Mouse (Mus musculus): ENCODE measurements around the gene Tmcc3.
A peak's percentile ranks its signal among the peaks of the same experiment; 100 is the strongest.

The Tmcc3 gene

DNA sequence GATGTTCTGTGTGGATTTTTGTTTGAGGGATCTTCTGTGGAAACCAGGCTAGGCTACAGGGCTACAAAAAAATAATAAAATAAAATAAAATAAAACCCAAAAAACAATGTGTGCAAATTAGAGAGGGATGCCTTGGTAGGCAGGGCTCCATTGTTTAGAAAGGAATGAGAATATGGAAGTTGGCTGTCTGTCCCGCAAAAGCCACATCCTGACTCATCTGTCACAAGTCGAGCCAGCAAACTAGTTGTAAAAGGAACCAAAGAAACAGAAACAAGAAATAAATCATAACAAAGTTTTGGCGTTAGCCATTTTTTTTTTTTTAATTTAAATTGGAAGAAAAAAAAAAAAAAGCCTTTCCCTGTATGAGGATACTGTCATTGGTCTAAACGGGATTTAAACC is 105.9 kb downstream of the Tmcc3 start:
- no peak for DNase-seq (ENCODE audit: low spot score)

DNA sequence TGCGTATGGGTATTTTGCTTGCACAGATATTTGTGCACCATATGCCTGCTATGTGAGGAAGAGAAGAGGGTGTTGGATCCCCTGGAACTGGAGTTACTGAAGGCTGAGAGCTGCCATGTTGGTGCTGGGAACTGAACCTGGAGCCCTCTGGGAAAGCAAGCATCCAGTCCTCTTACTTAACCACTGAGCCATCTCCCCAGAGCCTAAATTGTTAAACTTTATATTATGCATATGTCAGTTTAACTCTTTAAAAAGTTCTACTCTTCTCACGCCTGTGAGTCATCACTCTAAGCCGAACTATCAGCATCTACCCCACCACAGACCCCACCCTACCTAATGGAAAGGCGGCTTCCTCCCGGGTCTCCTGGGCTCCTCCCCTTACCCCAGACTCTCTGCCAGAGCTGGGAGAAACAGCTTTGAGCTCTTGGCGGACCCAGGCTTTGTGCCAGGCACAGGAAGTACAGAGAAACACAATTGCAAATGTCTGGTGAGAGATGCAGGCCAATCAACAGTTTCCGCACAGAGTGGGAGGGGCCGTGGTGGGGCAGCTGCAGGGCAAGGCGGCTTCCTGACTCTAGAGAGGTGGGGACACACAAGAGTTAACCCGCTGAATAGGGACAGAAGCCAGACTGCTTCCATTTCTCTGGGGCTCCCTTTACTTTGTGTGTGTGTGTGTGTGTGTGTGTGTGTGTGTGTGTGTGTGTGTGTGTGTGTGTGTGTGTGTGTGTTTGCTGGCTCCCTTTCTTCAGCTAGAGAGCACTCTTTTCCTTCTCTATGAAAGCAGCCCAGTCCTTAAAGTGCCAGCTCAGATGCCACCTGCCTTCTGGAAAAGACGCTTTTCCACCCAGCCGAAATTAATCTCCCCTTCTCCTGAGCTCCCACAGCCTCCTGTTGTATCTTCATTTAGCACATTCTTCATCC is 114.5 kb downstream of the Tmcc3 start:
- DNase-seq (ENCODE audit: low spot score), result peak; percentile 64

DNA sequence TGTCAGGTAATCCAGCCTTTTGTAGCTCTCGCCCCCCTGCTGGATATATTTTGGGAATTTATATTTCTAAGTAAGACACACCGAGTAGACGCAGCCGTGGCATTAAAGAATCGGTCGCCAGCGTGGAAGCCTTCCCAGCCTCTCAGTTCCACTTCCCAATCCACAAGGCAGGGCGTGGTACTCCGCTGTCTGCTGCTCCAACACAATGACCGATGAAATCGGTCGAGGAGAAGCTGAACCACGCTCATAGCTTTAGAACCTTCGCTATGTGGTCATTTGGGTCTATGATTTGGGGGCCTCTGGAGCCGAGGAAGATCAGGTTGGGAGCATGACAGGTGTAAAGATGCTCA is 115.1 kb downstream of the Tmcc3 start:
- DNase-seq (ENCODE audit: low spot score), result no peak

DNA sequence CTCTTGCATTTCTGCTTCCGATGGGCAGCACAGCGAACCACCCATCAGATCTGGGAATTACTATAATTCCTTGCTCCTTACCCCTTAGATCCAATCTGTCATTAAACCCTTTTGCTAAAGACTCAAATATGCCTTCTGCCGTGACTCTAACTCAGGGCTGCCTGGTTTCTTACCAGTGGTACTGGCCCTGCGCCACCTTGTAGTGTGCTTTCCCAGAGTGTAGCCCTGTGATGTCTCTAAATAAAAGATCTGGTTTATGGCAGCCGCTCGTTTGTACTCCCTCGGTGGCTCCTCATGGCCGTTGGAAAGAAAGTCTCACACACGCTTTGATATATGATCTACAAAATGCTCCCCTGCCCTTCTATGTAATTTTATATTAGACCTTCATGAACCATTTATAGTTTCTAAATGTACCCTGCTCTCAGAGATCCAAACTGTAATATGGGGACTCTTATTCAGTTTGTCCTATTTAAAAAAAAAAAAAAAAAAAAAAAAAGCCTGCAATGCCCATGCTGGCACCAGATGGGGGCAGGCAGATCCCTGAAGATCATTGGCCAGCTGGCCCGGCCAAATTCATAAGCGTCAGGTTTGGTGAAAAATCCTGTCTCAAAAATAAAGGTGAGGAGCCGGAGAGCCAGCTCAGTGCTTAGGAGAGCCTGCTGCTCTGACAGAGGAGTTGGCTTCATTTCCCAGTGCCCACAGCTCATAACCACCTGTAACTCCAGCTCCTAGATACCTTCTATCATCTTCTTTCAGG is 116.6 kb downstream of the Tmcc3 start:
- DNase-seq (ENCODE audit: low spot score), result no peak

DNA sequence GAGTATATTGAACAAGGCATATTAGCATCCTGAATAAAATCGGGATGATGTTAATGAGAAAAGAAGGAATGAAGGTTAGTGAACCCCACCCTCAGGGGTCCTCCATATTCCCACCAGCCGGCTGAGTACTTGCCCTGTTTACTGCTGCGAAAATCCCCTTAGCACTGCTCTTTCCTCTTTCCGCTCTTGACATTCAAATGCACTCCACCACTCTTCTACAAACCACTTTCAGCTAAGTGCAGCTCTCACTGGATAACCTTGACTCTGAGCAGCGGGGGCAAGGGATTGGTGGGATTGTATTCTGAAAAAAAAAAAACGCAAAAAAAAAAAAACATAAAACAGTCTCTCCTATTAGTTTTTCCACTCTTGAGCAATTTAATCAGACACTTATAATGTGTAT is 118.8 kb downstream of the Tmcc3 start:
- no peak for DNase-seq (ENCODE audit: low spot score)

DNA sequence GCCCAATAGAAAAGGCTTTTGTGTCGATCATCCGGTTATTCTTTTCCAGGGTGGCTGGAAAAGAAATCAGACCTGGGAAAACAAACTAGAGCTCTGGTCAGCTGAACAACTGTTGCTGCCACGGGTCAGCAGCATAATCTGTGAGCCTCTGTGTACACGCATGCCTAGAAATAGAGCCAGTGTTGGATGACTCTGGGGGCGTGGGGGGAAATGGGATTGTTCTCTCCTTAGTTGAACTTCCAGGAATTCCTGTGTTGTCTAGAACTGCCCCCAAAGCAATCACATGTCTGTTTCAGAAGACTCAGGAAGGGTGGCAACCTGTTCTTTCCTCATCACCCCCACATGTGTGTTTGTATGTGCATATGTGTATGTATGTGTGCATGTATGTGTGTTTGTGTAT is 121.2 kb downstream of the Tmcc3 start:
- DNase-seq (ENCODE audit: low spot score), result no peak

DNA sequence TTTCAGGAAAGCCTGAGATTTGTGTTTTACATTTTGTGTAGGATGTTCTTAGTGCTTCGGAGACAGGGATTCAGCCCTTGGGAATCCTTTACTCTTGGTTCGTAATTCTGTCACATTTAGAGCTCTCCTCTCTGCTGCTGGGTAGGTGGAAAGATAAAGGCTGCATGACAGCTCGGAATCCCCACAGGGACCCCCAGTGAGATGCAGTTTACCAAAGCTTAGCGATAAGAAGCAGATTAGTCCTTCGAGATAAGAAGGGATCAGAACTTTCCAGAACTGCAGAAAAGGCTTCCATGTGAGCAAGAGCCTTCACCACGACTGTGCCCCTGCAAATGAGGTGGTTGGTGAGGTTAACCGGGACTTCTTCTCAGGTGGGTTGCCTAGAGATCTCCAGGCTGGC is 122.2 kb downstream of the Tmcc3 start:
- DNase-seq (ENCODE audit: low spot score), result no peak

DNA sequence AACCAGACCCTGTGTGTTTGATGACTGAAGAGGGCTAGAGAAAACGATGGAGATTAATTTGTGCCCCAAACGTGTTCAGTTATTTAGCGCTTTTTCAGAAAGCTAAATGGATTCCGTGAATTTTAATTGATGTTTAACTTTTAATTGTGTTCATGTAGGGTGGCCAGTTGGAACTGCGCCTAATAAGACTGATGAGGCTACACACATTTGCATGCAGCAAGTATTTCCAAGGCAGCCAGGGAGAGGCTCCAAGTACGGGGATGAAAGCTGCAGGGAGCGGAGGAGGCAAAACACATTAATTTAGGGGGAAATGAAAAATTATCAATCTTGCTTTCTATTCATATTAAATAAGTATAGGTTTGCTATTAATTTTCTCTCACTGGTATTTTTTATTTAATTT is 131.0 kb downstream of the Tmcc3 start:
- DNase-seq (ENCODE audit: low spot score), result no peak

DNA sequence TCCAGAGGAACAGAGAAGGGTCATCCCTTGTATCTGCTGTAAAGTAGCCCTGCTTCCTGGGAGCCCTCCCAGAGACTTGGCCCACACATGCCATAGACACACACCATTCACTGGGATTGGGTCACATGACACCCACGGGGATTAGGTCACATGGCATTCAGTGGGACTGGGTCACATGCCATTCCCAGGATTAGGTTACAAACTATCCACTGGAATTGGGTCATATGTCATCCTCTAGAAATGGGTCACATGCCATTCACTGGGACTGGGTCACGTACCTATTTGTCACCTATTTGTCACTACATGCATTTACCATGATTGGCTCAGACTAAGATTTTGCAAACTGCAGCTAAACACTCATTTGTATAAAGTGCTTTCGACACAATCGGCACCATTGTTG is 131.7 kb downstream of the Tmcc3 start:
- no peak for DNase-seq (ENCODE audit: low spot score)

DNA sequence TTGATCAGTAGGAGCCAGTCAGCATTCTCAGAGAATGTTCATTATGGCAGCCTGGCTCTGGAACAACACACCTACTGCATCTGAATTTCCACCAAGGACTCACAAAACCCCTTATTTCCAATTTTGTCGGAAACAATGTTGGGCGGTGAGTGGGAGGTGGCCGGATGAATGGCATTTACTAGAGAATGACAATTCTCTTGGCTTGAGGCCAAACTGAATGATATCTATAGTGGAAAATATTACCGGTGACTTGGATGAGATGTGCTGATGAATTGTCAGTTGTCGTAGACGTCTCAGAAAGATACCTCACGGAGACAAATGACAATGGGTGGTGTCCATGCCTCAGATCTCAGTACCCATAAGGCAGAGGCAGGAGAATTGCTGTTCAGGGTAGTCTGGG is 133.4 kb downstream of the Tmcc3 start:
- DNase-seq (ENCODE audit: low spot score), result no peak

DNA sequence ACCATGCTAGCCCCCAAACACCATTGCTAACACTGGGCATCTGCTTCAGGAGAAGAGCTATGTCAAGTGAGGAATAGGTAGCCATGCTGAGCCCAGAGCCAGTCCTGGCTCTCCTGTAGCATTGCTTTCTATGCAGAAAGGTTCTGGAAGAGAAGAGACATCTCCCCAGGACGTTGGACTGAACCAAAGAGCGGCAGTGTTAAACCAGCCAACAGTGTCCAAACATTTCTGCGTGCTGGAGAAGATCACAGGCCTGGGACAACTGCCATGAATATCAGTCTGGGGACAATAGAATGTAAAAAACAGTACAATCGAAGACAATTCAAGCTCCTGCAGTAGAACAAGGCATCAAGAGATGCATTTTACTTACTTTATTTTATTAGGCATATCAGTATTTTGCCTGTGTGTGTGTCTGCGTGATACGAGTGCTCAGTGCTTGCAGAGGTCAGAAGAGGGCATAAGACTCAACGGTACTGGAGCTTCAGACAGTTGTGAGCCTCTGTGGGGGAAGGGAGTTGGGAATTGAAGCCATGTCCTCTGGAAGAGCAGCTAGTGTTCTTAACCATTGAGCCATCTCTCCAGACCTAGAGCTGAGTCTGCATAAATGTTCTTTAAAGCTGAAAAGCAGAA is 134.7 kb downstream of the Tmcc3 start:
- no peak for DNase-seq (ENCODE audit: low spot score)

DNA sequence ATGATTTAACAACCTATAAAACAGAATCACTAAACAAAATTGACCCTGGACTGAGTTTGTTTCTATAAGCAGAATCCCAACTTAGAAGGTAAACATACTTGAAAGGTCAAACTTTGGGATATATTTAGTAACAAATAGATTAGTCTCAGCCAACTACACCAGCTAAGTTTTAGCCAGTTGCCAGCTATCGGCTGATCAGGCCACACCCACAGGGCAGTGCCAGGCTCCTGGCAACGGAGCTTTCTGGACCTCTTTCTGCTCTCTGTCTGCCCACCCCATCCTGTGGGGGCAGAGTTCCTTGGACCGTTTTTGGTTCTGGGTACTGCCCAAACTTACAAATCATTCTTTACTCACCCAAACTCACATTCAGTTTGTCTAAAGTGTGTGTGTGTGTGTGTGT is 137.9 kb downstream of the Tmcc3 start:
- peak; percentile 48 for DNase-seq (ENCODE audit: low spot score)

DNA sequence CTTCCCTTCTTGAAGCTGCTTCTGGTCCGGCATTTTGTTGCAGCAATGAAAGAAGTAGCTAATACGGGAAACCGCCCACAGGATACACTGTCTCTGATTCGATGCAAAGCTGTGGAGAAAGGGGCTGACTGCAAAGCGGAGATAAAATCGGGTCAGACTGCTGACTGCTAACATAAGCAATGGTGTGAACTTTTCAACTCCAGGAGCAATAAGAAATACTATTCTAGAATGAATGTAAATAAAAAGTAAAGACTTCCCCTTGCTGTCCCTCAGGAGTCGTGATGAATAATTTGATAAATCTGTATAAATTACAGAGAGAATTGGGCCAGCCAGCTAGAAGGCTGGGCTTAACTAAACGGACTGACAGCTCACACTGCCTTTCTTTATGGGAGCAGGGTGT is 139.0 kb downstream of the Tmcc3 start:
- DNase-seq (ENCODE audit: low spot score), result no peak

DNA sequence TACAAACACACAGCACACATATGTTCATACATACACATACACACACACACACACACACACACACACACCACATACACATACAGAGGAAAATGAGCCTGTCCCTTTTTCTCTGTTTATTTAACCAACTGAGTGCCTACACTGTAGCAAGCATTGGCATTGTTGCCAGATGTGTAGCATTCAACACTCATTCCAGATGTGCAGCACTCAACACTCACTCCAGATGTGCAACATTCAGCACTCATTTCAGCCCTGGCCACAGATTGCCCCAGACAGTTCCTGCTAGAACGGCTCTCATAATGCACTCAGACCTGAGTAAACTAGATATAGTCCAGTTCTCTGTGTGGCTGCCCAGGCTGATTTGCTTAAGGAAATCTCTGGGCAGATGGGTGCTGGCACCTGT is 145.7 kb downstream of the Tmcc3 start:
- DNase-seq (ENCODE audit: low spot score), result no peak

DNA sequence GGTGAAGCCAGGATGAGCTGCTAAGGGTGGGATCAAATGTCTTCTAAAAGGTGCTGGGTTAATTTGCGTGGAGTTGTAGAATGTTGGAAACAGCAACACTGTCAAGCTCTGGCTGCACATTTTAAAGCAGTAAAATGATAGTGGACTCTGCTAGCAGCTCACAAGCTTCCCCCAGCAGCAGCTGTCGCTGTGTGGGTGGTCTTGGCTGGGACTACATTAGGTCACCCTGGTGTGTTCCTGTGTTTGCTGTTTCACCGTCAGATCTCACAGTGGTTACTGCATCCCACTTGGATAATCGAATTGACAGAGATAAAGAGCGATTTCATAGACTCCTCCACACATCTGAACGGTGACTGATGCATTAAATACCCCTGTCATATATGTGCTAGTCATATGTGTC is 146.9 kb downstream of the Tmcc3 start:
- DNase-seq (ENCODE audit: low spot score), result no peak

DNA sequence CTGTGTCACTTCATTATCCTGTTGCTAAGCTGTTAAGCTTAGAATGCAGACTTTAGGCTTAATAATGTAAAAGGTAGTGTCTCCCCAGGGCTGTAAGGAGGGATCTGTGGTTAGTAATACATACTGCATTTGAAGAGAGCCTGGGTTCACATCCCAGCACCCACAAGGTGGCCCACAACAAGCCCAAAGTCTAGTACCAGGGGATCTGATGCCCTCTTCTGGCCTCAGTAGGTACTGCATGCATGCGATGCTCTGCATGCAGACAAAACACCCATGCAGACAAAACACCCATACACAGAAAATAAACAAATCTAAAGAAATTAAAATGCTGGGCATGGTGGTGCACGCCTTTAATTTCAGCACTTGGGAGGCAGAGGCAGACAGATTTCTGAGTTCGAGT is 149.6 kb downstream of the Tmcc3 start:
- DNase-seq (ENCODE audit: low spot score), result no peak

DNA sequence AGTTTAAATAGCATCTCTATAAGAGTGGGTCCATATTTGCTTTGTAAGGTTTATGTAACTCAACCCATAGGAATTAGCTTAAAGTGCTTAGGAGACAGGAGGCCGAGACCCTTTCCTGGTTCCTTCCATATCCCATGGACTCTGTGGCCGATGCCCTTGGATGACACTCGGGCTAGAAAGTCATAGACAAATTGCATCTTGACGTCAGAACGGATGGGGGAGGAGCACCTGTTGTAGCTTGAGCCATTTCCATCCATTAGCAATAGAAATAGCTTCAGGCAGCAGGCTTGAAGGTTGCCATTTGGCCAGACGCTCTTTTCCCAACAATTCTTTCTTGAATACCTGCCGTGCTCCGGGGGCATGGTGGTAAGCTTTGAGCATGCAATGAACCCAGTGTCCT is 150.1 kb downstream of the Tmcc3 start:
- DNase-seq (ENCODE audit: low spot score), result no peak

DNA sequence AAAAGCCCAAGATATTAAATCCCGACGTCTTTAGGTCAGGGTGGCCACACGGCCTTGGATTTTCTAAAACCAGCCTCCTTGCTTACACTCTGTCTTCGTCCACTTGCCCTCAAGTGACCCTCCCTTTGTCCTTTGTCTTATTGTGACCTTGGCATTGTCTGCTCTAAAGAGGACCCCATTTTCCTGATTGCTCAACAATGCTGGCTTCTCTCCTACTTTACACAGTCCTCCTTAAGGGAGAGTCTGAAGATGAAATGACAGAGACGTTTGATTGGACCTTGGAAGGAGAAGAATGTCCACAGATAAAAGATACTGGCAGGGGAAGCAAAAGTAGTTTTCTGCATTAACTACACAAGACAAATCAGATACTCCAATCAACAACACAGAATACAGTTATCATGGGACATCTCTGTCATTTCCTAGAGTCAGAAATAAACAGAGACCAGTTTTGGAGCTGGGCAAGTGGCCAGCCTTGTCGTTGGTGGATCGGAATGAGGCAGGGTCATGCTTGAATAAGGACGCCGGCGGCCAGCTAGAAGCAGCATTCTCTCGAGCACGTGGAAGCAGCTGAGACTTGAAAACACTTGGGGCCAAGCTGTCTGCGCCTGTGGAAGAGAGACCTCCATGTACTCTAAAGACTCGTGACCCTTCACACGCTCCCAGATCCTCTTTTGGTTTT is 150.8 kb downstream of the Tmcc3 start:
- DNase-seq (ENCODE audit: low spot score), result peak; percentile 67

DNA sequence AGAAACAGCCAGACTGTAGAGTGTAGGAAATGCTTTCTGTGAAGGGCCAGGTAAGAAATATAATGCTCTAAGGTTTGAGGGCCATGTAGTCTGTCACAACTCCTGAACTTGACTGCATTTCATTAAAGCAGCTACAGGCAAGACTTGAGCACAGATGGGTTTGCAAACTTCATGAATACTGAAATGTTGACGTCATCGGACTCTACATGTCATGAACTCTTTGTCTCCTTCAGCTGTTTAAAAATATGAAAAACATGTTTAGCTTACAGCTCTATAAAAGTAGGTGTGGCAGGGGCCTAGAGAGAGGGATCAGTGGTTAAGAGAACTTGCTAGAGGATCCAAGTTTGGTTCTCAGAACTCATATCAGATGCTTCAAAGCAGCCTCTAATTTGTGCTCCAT is 151.7 kb downstream of the Tmcc3 start:
- no peak for DNase-seq (ENCODE audit: low spot score)

DNA sequence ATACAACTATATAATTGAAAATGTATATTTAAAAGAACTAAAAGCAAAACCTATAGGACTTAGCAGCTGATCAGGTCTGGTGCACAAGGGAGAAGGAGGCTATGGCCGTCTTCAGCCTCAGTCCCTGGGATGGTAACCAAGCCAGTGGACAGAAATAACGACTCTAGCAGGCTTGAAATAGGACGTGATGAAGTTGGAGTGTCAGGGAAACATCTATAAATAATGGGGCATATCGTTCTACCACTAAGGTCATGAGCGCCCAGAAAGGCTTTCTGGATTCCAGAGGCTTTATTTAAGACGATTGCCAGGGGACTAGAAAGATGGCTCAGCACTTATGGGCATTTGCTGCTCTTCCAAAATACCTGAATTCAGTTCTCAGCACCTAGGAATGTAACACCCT is 153.9 kb downstream of the Tmcc3 start:
- no peak for DNase-seq (ENCODE audit: low spot score)

DNA sequence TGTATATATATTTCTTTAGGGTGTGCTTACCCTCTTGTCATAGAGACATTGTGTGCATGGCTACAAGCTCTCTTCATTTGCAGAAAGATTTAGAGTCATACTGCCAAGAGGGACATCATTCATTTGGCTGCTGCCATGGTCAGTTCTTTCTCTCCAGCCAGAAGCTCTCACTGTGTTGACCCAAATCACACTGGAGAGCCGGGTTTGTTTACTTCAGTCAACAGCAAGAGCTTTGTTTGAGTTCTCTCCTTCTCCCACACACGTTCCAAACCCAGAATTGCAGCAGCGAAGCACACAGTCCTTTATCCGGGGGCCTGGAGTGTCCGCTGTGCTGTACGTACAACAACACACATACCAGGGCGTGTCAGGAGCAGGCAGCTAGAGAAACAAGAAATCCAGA is 154.6 kb downstream of the Tmcc3 start:
- DNase-seq (ENCODE audit: low spot score), result no peak

DNA sequence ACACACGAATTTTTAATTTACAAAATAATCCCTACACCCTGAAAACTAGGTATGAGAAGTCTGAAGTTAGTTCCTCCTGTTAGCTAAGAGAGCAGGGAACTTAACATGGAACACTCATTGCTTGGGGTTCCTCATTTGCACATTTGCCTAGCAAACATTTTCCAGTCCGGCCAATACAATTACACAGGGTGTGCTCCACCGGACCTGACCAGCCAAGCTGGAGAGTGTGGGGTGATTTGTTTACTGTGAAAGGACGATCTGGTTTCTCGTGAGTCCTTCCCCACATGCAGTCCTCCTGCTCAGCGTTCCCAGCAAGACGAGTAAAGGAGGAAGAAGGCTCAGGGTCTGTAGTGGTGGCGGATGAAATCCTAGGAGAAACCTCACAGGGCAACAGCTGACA is 159.7 kb downstream of the Tmcc3 start:
- no peak for DNase-seq (ENCODE audit: low spot score)

DNA sequence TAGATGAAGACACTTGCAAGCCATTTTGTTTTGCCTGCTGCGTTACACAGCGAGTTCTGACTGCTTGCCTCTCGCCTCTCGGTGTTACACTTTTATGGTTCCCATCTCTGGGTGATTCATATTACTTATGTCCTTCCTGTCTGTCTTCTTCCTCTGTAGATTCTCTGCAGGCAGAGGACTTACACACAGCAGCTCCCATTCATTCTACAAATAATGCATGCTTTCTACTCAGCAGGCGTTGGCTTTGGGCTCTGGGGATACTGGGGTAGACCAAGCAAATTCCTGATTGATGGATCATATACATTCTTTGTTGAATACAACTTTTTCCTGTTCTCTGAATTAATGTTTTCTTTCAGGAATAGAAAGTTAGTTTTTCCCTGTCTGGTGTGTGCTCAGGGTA is 161.8 kb downstream of the Tmcc3 start:
- DNase-seq (ENCODE audit: low spot score), result no peak
